Mouse (Mus musculus) olfactory bulb, adult 2 months (tissue): ENCODE measurements around the gene Creb5.

Source experiments
- CTCF ChIP-seq: fragments of 200-500 bp; IDR thresholded peaks from 2 replicates; pipeline ENCODE4 v1.5.1; 2012; ENCODE audit warnings: low read depth, mild to moderate bottlenecking, low read length, moderate library complexity; ENCODE audit not compliant: insufficient read depth
- POLR2A ChIP-seq: fragments of 200-500 bp; IDR thresholded peaks from 2 replicates; pipeline ENCODE4 v1.6.1; 2012; ENCODE audit warnings: mild to moderate bottlenecking, low read depth, low read length, moderate library complexity; ENCODE audit not compliant: insufficient read depth

- no peak for TF ChIP-seq CTCF
- TF ChIP-seq POLR2A, result no peak
Measured at GRCm38 (mm10) chr6:53643481-53643880, 356.4 kb downstream of the Creb5 start.
